Comparison of ENCODE assay signal across 19 mouse cellular contexts in the genomic region with DNA sequence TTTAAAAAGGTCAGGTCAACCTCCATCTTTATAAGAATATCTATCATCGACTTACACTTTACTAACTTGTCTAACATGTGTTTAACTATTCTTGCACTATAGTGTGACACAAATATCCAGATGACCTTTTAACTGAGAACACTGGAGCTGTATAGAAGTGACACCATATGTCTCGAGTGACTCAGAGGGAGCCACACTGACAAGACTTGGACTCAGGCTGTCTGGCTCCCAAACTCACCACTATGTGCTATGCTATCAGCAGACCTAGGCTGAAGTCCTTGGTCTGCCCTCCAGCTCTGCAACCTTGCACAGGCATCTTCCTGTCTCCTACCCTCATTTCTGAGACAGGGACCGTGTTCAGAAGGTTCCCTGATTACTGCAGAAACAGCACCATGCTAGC.
"Had no signal": no experiment of that assay in that cellular context is flagged by ENCODE, and none has a peak within 500 bp of the region (broad histone marks: within the 10 kb centered on the region; RNA-seq: fewer than 3 reads in every experiment).

No protein-coding gene starts in this region.

- DNase-seq: gastrocnemius, adult 2 months; gastrocnemius, postnatal 10 days; gastrocnemius, postnatal 25 days; heart, adult 18-20 months; heart, postnatal 10 days; heart, postnatal 4 days; kidney, adult 18-20 months; kidney, adult 8-10 months; kidney, postnatal 10 days; kidney, postnatal 25 days; kidney, postnatal 4 days; layer of hippocampus, adult 9-11 months; layer of hippocampus, postnatal 36 days; left cerebral cortex, postnatal 4 days had no signal

- ATAC-seq: hindbrain, embryonic 16.5 days; inflammation-experienced regulatory T-cells, adult 6 months; intestine, embryonic 15.5 days; intestine, postnatal 0 days; liver, embryonic 12.5 days had no signal
